Mouse (Mus musculus) limb, embryonic 11.5 days (tissue): Measurements from ENCODE around the gene Fam240a. TPM values are rescaled to one million over a fixed set of nuclear protein-coding genes. Genes with fewer than 3 reads are reported as not detected.

Experiments
- ATAC-seq: fragments of 200-750 bp; cut with Nextera tagmentation; 2 replicates; pipeline ENCODE4 v1.8.0; 2017; ENCODE audit warnings: low read depth; ENCODE audit not compliant: insufficient number of reproducible peaks, low FRiP score, low TSS enrichment
- DNase-seq: peaks from one replicate; pipeline ENCODE4 v3.0.0-alpha.2; 2015; ENCODE audit warnings: low spot score
- H3K27ac ChIP-seq: fragments of 300-500 bp; sonication (generic); replicated peaks from 2 replicates; pipeline ENCODE4 v1.5.1; 2014; ENCODE audit warnings: low read depth, mild to moderate bottlenecking, low read length
- H3K27me3 ChIP-seq: fragments of 300-500 bp; sonication (generic); 2 replicates; pipeline ENCODE4 v1.6.1; 2014; ENCODE audit warnings: mild to moderate bottlenecking, low read length, mixed read lengths; ENCODE audit not compliant: control insufficient read depth, insufficient read depth
- H3K36me3 ChIP-seq: fragments of 300-500 bp; sonication (generic); 2 replicates; pipeline ENCODE4 v1.6.1; 2014; ENCODE audit warnings: mild to moderate bottlenecking, low read length, moderate library complexity, mixed read lengths; ENCODE audit not compliant: control insufficient read depth, insufficient read depth
- H3K4me1 ChIP-seq: fragments of 300-500 bp; sonication (generic); 2 replicates; pipeline ENCODE4 v1.6.1; 2014; ENCODE audit warnings: low read length, mixed read lengths; ENCODE audit not compliant: control insufficient read depth, insufficient read depth
- H3K4me2 ChIP-seq: fragments of 300-500 bp; sonication (generic); 2 replicates; pipeline ENCODE4 v1.6.1; 2014; ENCODE audit warnings: low read depth, mild to moderate bottlenecking, moderate library complexity; ENCODE audit not compliant: severe bottlenecking
- H3K4me3 ChIP-seq: fragments of 300-500 bp; sonication (generic); 2 replicates; pipeline ENCODE4 v1.5.1; 2014; ENCODE audit warnings: low read depth, low read length
- H3K9ac ChIP-seq: fragments of 300-500 bp; sonication (generic); 2 replicates; pipeline ENCODE4 v1.6.1; 2014; ENCODE audit warnings: mild to moderate bottlenecking, low read length
- H3K9me3 ChIP-seq: fragments of 300-500 bp; sonication (generic); 2 replicates; pipeline ENCODE4 v1.6.1; 2016; ENCODE audit warnings: low read length; ENCODE audit not compliant: control insufficient read depth
- WGBS: fragments of 180-500 bp; shearing (Covaris S2); extraction: QIAGEN DNeasy Blood & Tissue Kit; methylation state at CpG from one replicate; pipeline ENCODE4 v1.1.7; 2014; 5-methylcytosine and 5-hydroxymethylcytosine counted together
- polyA plus RNA-seq: library from polyadenylated mRNA; unstranded; fragments of >200 nt; fragmentation: Nextera tagmentation; extraction: Ambion mirVana; gene quantifications from 2 replicates; pipeline ENCODE4 v1.2.1, GENCODE M21; 2014

Gene Fam240a
- polyA plus RNA-seq, 1 experiment from 2014 or later: not detected

DNA sequence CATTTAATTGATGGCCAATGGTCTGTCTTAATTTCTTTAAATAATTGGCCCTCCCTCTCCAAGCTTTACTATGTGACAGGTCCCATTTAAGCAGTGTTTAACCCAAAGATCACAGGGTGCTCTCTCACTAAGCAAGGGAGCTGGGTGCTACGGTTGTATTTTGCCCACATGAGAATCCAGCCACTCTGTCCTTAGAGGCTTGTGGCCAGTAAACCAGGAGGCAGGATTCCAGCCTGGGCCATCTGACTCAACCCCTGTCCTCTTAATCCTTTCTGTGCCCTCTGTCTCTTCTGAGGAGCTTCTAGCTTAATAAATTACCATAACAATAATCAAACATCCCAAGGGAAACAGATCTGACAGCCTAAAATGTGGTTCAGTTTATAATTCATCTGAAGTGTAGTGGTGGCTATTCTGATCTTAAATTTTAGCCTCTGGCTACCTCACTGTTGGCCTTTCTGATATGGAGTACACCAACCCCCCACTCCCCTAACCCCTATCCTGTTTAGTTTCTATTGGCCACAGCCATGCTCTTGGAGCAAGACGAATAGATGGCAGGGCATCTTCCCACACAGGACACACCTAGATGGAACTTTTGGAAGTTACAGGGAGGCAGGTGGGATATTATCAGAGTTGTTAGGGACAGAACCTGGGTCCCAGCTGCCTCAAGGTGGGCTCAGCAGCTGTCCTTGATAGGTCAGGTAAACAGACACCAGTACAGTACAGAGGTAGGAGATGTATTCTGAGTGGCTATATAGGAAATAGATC is 38.2 kb upstream of the Fam240a start:
- WGBS: 57% methylated on average over 2 of the region's 2 CpGs
- peaks cover 16% of the 10 kb centered on the region for H3K27me3 ChIP-seq
- H3K9ac ChIP-seq: no peak overlapping the region

DNA sequence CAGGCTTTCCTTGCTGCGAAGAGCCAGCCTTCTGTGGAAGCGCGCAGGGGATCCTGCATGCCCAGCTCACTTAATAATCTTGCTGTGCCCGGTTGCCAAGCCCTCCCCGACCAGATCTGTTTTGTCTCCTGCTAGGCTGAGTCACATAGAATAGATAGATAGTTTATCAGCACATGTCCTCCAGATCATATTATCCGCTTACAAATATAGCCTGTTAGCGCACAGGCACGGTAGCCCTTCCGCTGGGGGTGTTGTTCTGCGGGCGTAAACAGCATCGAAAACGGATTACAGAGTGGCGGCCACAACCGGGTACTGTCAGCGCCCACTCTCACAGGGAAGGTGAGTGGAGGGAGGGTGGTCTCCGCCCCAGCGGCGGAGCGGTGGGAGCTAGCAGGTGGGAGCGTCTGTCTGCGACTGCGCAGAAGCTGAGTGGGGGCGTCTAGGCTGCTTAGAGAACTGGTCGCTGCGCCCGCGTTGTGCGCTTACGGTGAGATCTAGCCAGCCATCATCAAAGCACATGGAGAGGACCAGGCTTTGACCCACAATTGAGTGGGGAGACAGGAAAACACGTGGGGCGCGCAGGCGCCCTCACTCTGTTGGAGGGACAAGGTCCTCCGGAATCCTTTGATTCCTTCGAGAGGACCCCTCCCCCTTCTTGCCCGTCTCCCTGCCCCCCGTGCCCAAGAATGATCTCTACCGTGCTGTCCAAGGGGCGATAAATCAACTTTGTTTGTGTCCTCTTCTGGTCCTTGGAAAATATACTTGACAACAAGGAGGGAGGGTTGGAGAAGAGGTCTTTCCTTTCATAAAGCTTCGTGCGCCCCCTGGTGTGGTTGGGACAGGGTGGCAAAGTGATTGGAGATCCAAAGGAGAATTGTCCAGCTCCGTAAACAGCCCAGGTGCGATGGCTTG is 37.1 kb upstream of the Fam240a start:
- no peak overlapping the region for H3K27ac ChIP-seq
- 2% methylated on average over 44 of the region's 44 CpGs for WGBS

More for the DNA sequence above, 38.2 kb upstream of the Fam240a start:
- Histone ChIP-seq H3K4me3 (no peak overlapping the region), H3K9me3 (no peaks in the 10 kb centered on the region), H3K36me3 (no peaks in the 10 kb centered on the region), H3K4me1 (no peaks in the 10 kb centered on the region), H3K4me2 (no peak overlapping the region), H3K27ac (no peak overlapping the region)
- DNase-seq (no peak), ATAC-seq (no peak)

DNA sequence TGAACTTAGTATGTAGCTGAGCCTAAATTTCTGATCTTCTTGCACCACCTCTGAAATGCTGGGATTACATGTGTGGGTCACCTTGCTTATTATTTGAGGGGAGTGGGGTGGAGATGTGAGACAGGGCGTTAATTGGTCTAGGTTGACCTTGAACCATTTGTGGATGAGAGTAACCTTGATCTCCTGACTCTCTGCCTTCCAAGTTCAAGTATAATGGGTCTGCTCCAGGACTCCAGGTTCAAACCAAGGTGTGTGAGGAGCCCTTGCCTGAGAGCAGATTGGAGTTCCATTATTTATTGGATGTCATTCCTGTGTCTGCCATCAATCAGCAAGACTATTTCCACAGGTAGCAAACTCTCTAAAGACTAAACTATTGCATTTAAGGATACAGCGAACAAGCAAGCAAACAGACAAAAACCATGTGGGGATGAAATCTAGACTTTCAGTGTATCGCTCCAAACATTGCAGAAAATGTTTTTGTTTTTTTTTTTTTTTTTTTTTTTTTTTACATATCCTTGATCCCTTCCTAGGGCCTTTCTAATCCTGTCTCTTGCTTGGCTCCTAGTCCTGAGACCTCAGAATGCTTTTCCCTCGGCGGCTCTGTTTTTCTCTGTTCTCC is 36.4 kb upstream of the Fam240a start:
- Histone ChIP-seq H3K4me3 (peak overlapping the region; percentile 50; the same call in 1 of the 2 replicates), H3K27me3 (peaks cover 16% of the 10 kb centered on the region), H3K9ac (no peak overlapping the region), H3K9me3 (no peaks in the 10 kb centered on the region), H3K4me2 (peak overlapping the region; percentile 70), H3K36me3 (no peaks in the 10 kb centered on the region), H3K27ac (no peak overlapping the region), H3K4me1 (no peaks in the 10 kb centered on the region)
- WGBS: 44% methylated on average over 5 of the region's 5 CpGs
- no peak for ATAC-seq
- DNase-seq: no peak

More for the DNA sequence above, 37.1 kb upstream of the Fam240a start:
- H3K4me2 ChIP-seq: peak overlapping the region; percentile 70
- peaks cover 16% of the 10 kb centered on the region for H3K27me3 ChIP-seq
- H3K4me1 ChIP-seq: no peaks in the 10 kb centered on the region
- H3K9me3 ChIP-seq: no peaks in the 10 kb centered on the region
- DNase-seq (peak; percentile 81), ATAC-seq (peak; percentile 35; the same call in 1 of the 2 replicates)
- no peaks in the 10 kb centered on the region for H3K36me3 ChIP-seq
- H3K4me3 ChIP-seq: peak overlapping the region; percentile 50
- H3K9ac ChIP-seq: peak overlapping the region; percentile 39; the same call in 1 of the 2 replicates

DNA sequence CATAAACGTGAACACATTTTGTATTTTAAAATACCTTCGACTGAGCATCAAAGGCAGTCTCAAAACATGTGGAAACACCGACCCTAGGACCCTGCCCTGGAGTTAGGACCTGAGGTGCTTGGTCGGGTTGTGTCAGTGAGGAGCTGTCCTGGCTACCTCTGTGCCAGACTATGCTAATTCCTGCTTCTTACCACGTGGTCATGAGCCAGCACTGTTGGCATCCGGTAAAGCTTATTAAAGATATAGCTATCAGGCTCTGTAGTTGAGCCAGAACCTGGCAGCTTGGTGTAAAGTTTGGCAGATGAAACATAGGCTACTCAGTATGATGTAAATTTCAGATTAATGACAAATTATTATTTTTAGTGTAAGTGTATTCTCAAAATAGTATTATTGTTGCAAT is 35.7 kb upstream of the Fam240a start:
- Histone ChIP-seq H3K9me3 (no peaks in the 10 kb centered on the region), H3K4me3 (no peak overlapping the region), H3K27me3 (peaks cover 19% of the 10 kb centered on the region), H3K9ac (no peak overlapping the region), H3K4me2 (no peak overlapping the region), H3K36me3 (no peaks in the 10 kb centered on the region), H3K4me1 (no peaks in the 10 kb centered on the region), H3K27ac (no peak overlapping the region)
- ATAC-seq (no peak), DNase-seq (no peak)
- 57% methylated on average over 6 of the region's 6 CpGs for WGBS

DNA sequence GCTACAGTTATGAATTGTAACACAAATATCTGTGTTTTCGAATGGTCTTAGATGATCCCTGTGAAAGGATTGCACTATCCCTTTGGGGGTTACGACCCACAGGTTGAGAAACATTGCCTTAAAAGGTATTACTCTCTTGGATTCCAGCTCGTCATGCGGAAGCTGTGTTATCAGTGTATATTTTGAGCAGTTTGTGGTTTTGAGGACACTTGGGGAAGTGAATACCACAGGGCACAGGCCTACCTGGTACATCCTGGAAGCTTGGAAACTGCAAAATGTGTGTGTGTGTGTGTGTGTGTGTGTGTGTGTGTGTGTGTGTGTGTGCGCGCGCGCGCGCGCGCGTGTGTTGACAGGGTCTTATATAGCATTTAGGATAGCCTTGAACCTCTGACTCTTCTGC is 35.2 kb upstream of the Fam240a start:
- H3K9me3 ChIP-seq: no peaks in the 10 kb centered on the region
- peaks cover 19% of the 10 kb centered on the region for H3K27me3 ChIP-seq
- WGBS: 92% methylated on average over 13 of the region's 13 CpGs
- H3K36me3 ChIP-seq: no peaks in the 10 kb centered on the region
- no peak overlapping the region for H3K4me2 ChIP-seq
- H3K27ac ChIP-seq: no peak overlapping the region
- H3K9ac ChIP-seq: no peak overlapping the region
- no peak for DNase-seq
- no peaks in the 10 kb centered on the region; the same call in 1 of the 2 replicates for H3K4me1 ChIP-seq
- H3K4me3 ChIP-seq: no peak overlapping the region
- ATAC-seq: no peak

DNA sequence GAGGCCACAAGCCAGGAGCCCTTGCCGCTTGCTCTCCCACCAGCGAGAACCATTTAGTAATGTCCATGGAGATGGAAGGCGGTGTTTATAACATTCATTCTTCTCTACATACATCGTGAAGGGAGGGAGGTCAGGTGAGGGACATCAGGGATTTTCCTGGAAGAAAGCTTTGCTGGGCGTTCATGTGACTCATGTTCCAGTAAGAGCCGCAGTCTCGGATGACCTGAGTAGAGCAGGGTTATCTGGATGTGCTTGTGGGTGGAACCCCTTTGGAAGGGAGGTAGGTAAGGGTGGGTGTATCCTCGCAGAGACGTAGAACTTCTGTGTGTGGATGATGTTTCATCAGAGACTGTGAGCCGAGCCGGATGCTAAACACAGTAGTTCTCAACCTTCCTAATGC is 34.7 kb upstream of the Fam240a start, which contains the start of gene Lrrc2:
TSS of gene Lrrc2 (plus strand) at position 149 of the 400 bp plus-strand sequence.
- Histone ChIP-seq H3K36me3 (no peaks in the 10 kb centered on the region), H3K4me2 (no peak within 1 kb of the TSS), H3K4me1 (peaks cover 4% of the 10 kb centered on the region), H3K9me3 (no peaks in the 10 kb centered on the region), H3K27ac (no peak within 1 kb of the TSS), H3K27me3 (peaks cover 24% of the 10 kb centered on the region), H3K4me3 (no peak within 1 kb of the TSS), H3K9ac (no peak within 1 kb of the TSS)
- 89% methylated on average over 11 of the region's 11 CpGs for WGBS
- ATAC-seq (no peak), DNase-seq (no peak)

DNA sequence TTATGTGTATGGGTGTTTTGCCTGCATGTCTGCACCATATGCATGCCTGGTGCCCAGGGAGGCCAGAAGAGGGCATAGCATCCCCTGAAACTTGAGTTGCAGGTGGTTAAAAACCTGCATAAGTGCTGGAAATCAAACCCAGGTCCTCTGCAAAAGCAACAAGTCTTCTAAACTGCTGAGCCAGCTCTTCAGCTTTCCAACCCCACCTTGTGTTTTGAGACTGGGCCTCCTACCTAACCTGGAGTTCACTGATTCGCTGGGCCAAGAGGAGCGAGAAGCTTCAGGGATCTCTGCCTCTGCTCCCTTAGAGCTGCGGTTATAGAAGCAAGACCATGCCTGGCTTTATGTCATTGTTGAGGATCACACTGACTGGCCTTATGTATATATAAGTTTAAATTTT is 33.4 kb upstream of the Fam240a start:
- Histone ChIP-seq H3K27me3 (peaks cover 32% of the 10 kb centered on the region), H3K9me3 (no peaks in the 10 kb centered on the region), H3K4me3 (no peak overlapping the region), H3K27ac (no peak overlapping the region), H3K36me3 (no peaks in the 10 kb centered on the region), H3K4me1 (peaks cover 6% of the 10 kb centered on the region), H3K4me2 (no peak overlapping the region), H3K9ac (no peak overlapping the region)
- 98% methylated on average over 3 of the region's 3 CpGs for WGBS
- ATAC-seq: no peak
- no peak for DNase-seq

DNA sequence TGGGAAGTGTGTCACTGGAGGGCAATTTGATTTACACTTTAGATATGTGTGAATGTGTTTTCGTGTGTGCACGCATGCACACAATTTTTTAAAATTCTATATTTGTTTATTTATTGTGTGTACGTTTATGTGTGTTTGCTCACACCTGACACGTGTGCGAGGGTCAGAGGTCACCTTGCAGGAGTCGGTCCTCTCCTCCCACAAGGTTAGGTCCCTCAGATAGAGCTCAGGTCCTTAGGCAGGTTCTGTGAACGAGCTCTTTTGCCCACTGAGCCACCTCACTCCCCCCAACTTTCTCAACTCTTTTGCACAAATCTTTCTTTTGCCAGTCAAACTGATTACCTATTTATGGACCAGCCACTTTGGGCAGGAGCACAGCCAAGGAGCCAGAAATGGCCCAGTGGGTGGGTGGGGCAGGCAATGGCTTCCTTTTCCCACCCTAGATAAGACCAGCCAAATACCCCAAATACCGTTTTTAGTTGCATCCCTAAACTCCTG is 32.2 kb upstream of the Fam240a start:
- DNase-seq: no peak
- peaks cover 6% of the 10 kb centered on the region for H3K4me1 ChIP-seq

More for the DNA sequence above, 32.2 kb upstream of the Fam240a start:
- Histone ChIP-seq H3K9me3 (no peaks in the 10 kb centered on the region), H3K27ac (no peak overlapping the region), H3K9ac (no peak overlapping the region), H3K4me3 (no peak overlapping the region), H3K27me3 (peaks cover 37% of the 10 kb centered on the region), H3K4me2 (no peak overlapping the region), H3K36me3 (no peaks in the 10 kb centered on the region)
- ATAC-seq: no peak
- WGBS: 46% methylated on average over 8 of the region's 8 CpGs
